Mouse (Mus musculus): ENCODE measurements around the gene Ftl1.

Gene Ftl1

GRCm38 (mm10) chr7:45451344-45451982 lies 8.2 kb downstream of the Ftl1 start:
- no peaks in the 10 kb centered on the region for H3K27me3 ChIP-seq (ENCODE audit: insufficient read depth, low read length)
- no peak for TF ChIP-seq POU5F1 (IDR thresholded peaks at IDR 0.05; ENCODE audit: borderline replicate concordance, low read length)
- peak; percentile 95 for TF ChIP-seq CTCF (conservative IDR thresholded peaks at IDR 0.05; ENCODE audit: low read length)

DNA sequence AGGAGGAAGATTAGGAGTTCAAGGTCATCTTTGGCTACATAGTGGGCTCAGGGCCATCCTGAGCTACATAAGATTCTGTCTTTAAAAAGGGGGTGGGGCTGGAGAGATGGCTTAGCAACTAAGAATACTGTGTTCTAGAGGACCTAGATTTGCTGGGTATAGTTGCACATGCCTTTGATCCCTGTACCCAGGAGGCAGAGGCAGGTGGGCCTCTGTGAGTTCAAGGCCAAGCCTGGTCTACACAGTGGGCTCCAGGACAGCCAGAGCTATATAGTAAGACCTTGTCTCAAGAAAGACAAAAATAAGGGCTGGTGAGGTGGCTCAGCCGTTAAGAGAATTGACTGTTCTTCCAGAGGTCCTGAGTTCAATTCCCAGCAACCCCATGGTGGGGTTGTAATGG lies 9.7 kb downstream of the Ftl1 start:
- Histone ChIP-seq H3K27me3 (ENCODE audit: insufficient read depth, low read length) (no peaks in the 10 kb centered on the region), H3K4me1 (replicated peaks; ENCODE audit: low read depth, low read length) (peaks cover 59% of the 10 kb centered on the region), H3K4me3 (replicated peaks; ENCODE audit: low read length) (no peak overlapping the region), H3K9me3 (ENCODE audit: low read length) (no peaks in the 10 kb centered on the region), H3K36me3 (ENCODE audit: insufficient read depth, low read length) (peaks cover 65% of the 10 kb centered on the region)
- TF ChIP-seq NANOG (IDR thresholded peaks at IDR 0.05; ENCODE audit: borderline replicate concordance, low read length) (no peak), CTCF (conservative IDR thresholded peaks at IDR 0.05; ENCODE audit: low read length) (no peak), POU5F1 (IDR thresholded peaks at IDR 0.05; ENCODE audit: borderline replicate concordance, low read length) (no peak)

More at GRCm38 (mm10) chr7:45451344-45451982, 8.2 kb downstream of the Ftl1 start:
- Histone ChIP-seq H3K36me3 (ENCODE audit: insufficient read depth, low read length) (peaks cover 65% of the 10 kb centered on the region), H3K4me1 (replicated peaks; ENCODE audit: low read depth, low read length) (peaks cover 70% of the 10 kb centered on the region), H3K9me3 (ENCODE audit: low read length) (no peaks in the 10 kb centered on the region), H3K4me3 (replicated peaks; ENCODE audit: low read length) (peak overlapping the region; percentile 57)

DNA sequence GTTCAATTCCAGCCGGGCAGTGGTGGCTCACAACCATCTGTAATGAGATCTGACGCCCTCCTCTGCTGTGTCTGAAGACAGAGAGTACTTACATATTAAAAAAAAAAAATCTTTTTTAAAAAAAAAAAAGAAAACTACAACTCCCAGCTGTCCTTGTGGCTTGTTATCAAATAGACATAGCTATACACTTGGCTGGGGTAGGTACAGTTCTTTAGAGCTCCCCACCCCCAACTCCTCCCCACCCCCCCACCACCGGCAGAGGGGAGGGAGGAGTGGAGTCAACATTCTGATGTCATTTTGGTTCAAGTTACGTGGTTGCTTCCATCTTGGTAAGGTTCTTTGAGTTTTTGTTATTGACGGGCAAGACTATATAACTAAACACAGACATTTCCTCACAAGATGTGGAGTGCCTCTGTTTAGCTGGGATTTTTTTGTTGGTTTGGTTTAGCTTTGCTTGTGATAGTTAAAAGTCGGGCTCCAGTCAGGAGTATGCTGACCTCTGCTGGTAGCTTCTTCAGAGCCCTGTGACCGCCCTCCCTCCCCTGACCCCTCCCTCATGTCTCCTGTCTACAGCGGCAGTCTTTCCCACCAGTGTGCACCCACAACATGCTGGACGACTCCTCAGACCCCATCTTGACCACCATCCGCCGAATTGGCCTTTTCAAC lies 12.2 kb downstream of the Ftl1 start:
- TF ChIP-seq NANOG (IDR thresholded peaks at IDR 0.05; ENCODE audit: borderline replicate concordance, low read length): no peak
- TF ChIP-seq CTCF (conservative IDR thresholded peaks at IDR 0.05; ENCODE audit: low read length): peak; percentile 39
- Histone ChIP-seq H3K9me3 (ENCODE audit: low read length) (no peaks in the 10 kb centered on the region), H3K36me3 (ENCODE audit: insufficient read depth, low read length) (peaks cover 69% of the 10 kb centered on the region), H3K4me1 (replicated peaks; ENCODE audit: low read depth, low read length) (peaks cover 74% of the 10 kb centered on the region), H3K27me3 (ENCODE audit: insufficient read depth, low read length) (no peaks in the 10 kb centered on the region), H3K4me3 (replicated peaks; ENCODE audit: low read length) (peak overlapping the region; percentile 50)

- Histone ChIP-seq H3K4me1 (replicated peaks; ENCODE audit: low read depth, low read length) (peaks cover 70% of the 10 kb centered on the region), H3K9me3 (ENCODE audit: low read length) (no peaks in the 10 kb centered on the region), H3K4me3 (replicated peaks; ENCODE audit: low read length) (no peak overlapping the region), H3K27me3 (ENCODE audit: insufficient read depth, low read length) (no peaks in the 10 kb centered on the region), H3K36me3 (ENCODE audit: insufficient read depth, low read length) (peaks cover 65% of the 10 kb centered on the region)
- TF ChIP-seq POU5F1 (IDR thresholded peaks at IDR 0.05; ENCODE audit: borderline replicate concordance, low read length) (no peak), CTCF (conservative IDR thresholded peaks at IDR 0.05; ENCODE audit: low read length) (no peak), NANOG (IDR thresholded peaks at IDR 0.05; ENCODE audit: borderline replicate concordance, low read length) (no peak)
These were observed 13.1 kb downstream of the Ftl1 start for GRCm38 (mm10) chr7:45446589-45446988.

- peaks cover 55% of the 10 kb centered on the region for H3K36me3 ChIP-seq (ENCODE audit: insufficient read depth, low read length)
These were observed 15.9 kb downstream of the Ftl1 start for GRCm38 (mm10) chr7:45443526-45444420.

DNA sequence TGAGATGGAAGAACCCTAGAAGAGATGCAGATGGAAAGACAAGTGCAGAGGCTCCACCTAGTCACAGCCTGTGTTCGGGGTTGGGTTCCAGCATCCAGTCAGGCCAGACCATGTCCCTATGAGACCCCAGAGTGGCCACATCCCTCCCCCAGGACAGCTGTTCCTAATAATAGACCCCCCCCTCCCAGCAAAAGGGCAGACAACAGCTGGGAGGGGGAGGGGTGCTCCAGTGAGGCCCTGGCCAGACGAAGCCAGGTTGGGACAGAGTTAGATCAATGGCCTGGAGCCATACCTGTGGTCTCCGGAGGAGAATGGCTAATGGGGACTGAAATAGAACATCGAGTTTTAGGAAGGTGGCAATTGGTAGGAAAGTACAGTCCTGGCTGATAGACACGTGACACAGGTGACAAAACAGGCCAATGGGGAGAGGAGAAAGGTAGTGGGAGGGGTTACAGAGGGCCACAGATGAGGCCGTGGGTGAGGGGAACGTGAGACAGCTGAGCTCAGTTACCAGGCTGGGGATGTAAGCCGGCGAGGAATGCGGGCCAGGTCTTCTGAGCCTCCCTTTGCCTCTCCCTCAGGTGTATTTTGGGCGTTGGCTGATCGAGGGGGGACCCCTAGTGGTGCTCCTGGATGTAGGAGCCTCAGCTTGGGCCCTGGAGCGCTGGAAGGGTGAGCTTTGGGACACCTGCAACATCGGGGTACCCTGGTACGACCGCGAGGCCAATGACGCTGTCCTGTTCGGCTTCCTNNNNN lies 22.0 kb downstream of the Ftl1 start, which contains the start of gene Ruvbl2:
Gene Ruvbl2 (minus strand): TSS at position 576 of the 756 bp plus-strand sequence.
- H3K36me3 ChIP-seq (ENCODE audit: insufficient read depth, low read length): peaks cover 22% of the 10 kb centered on the region
- TF ChIP-seq NANOG (IDR thresholded peaks at IDR 0.05; ENCODE audit: borderline replicate concordance, low read length) (no peak), CTCF (conservative IDR thresholded peaks at IDR 0.05; ENCODE audit: low read length) (peak; percentile 19; the same call in 1 of the 2 replicates)
- peaks cover 78% of the 10 kb centered on the region for H3K4me1 ChIP-seq (replicated peaks; ENCODE audit: low read depth, low read length)
- no peaks in the 10 kb centered on the region for H3K27me3 ChIP-seq (ENCODE audit: insufficient read depth, low read length)
- peak within 1 kb of the TSS; percentile 80 for H3K4me3 ChIP-seq (replicated peaks; ENCODE audit: low read length)
- H3K9me3 ChIP-seq (ENCODE audit: low read length): no peaks in the 10 kb centered on the region

More at GRCm38 (mm10) chr7:45443526-45444420, 15.9 kb downstream of the Ftl1 start:
- H3K9me3 ChIP-seq (ENCODE audit: low read length): no peaks in the 10 kb centered on the region
- no peak overlapping the region for H3K4me3 ChIP-seq (replicated peaks; ENCODE audit: low read length)
- no peaks in the 10 kb centered on the region for H3K27me3 ChIP-seq (ENCODE audit: insufficient read depth, low read length)
- TF ChIP-seq CTCF (conservative IDR thresholded peaks at IDR 0.05; ENCODE audit: low read length): no peak
- no peak for TF ChIP-seq NANOG (IDR thresholded peaks at IDR 0.05; ENCODE audit: borderline replicate concordance, low read length)
- TF ChIP-seq POU5F1 (IDR thresholded peaks at IDR 0.05; ENCODE audit: borderline replicate concordance, low read length): no peak
- peaks cover 72% of the 10 kb centered on the region for H3K4me1 ChIP-seq (replicated peaks; ENCODE audit: low read depth, low read length)

DNA sequence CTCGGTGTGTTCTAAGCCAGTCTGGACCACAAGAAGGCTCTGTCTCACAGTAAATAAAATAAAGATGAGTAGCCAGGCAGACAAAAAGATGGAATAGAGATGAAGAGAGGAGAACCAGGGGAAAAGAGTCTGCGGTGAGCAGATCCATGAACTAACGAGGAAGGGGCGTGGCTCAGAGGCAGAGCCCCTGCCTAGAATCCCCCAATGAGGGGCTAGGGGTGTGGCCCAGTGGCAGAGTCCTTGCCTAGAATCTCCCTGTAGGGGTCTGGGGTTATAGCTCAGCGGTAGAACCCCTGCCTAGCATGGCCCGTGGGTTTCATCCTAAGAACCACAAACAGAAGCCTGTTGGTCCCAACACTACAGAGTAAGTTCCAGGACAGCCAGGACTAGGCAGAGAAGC lies 22.6 kb downstream of the Ftl1 start:
- peak overlapping the region; percentile 80 for H3K4me3 ChIP-seq (replicated peaks; ENCODE audit: low read length)
- no peak for TF ChIP-seq POU5F1 (IDR thresholded peaks at IDR 0.05; ENCODE audit: borderline replicate concordance, low read length)
- TF ChIP-seq NANOG (IDR thresholded peaks at IDR 0.05; ENCODE audit: borderline replicate concordance, low read length): no peak
- no peak for TF ChIP-seq CTCF (conservative IDR thresholded peaks at IDR 0.05; ENCODE audit: low read length)
- no peaks in the 10 kb centered on the region for H3K27me3 ChIP-seq (ENCODE audit: insufficient read depth, low read length)
- H3K36me3 ChIP-seq (ENCODE audit: insufficient read depth, low read length): peaks cover 23% of the 10 kb centered on the region
- H3K9me3 ChIP-seq (ENCODE audit: low read length): no peaks in the 10 kb centered on the region
- H3K4me1 ChIP-seq (replicated peaks; ENCODE audit: low read depth, low read length): peaks cover 80% of the 10 kb centered on the region

All from E14TG2a.4 (cell line).